Comparison of ENCODE assay signal across 9 mouse cellular contexts in genomic region chr11:89028871-89029405, GRCm38 (mm10). TPM values are rescaled to one million over a fixed set of nuclear protein-coding genes. Genes with fewer than 3 reads are reported as not detected.
DNase-seq lines count a peak whose midpoint lies in the region.
"Had no signal": no experiment of that assay in that cellular context is flagged by ENCODE, and none has a peak within 500 bp of the region (broad histone marks: within the 10 kb centered on the region; RNA-seq: fewer than 3 reads in every experiment).

No protein-coding gene starts in this region.

- no peak overlapping the region for H3K4me3 ChIP-seq in macrophage (ENCODE audit: inconsistent target)
- H3K4me3 ChIP-seq: hindbrain, embryonic 15.5 days had no signal

- 27% methylated on average over 9 of the region's 10 CpGs for WGBS in macrophage (ENCODE audit: missing documents)

- peaks cover 6% of the 10 kb centered on the region; the same call in 1 of the 2 replicates for H3K79me2 ChIP-seq in macrophage (ENCODE audit: inconsistent target)

- peak; percentile 23 to 47 for DNase-seq in thymus, adult 18-20 months
- DNase-seq in thymus, postnatal 25 days, result no peak
- DNase-seq in heart, postnatal 4 days, result peak; percentile 47
- peak; percentile 35 for DNase-seq in thymus, postnatal 4 days
- no peak for DNase-seq in yolk sac, embryonic 10.5 days (ENCODE audit: low spot score)
- DNase-seq in frontal cortex, postnatal 10 days (ENCODE audit: low spot score in 2 of 2), result no peak
- DNase-seq in layer of hippocampus, adult 11-12 months (ENCODE audit: low spot score), result no peak

- H3K27ac ChIP-seq in macrophage, result peak overlapping the region; percentile 81
- H3K27ac ChIP-seq: hindbrain, embryonic 15.5 days had no signal

- H3K36me3 ChIP-seq in macrophage (ENCODE audit: inconsistent target), result no peaks in the 10 kb centered on the region

RNA-seq across cellular contexts. Expression of gene Trim25, which starts 29.8 kb away (rescaled TPM):
- 10 to 100 TPM; 31.3 to 32.8 TPM for total RNA-seq in heart, postnatal 4 days (2021)
- 1,000 to 10,000 TPM in 1 of 26 experiments, 100 to 1,000 TPM in 25; 272 to 1,028 (median 411) TPM for total RNA-seq in macrophage (2018; cell fraction: chromatin; rRNA removed)
- 100 to 1,000 TPM; 113 to 207 (median 161) TPM for total RNA-seq in macrophage (2018; cell fraction: cytosol; rRNA removed)
- 100 to 1,000 TPM; 245 to 755 (median 378) TPM for total RNA-seq in macrophage (2018; cell fraction: nucleus; rRNA removed)
- polyA plus RNA-seq in macrophage (2018), result 66.7 to 127 TPM (median 117 TPM) in 3 replicates

RNA-seq across cellular contexts. Expression of gene Dgke, which starts 37.7 kb away (rescaled TPM):
- 10 to 100 TPM; 12.4 to 13.6 TPM for total RNA-seq in heart, postnatal 4 days (2021)
- 10 to 100 TPM in 15 of 26 experiments, 1 to 10 TPM in 11; 2.0 to 22.1 (median 14.3) TPM for total RNA-seq in macrophage (2018; cell fraction: chromatin; rRNA removed)
- total RNA-seq in macrophage (2018; cell fraction: cytosol; rRNA removed), result 1 to 10 TPM; 3.9 to 8.9 (median 5.8) TPM
- total RNA-seq in macrophage (2018; cell fraction: nucleus; rRNA removed), result 10 to 100 TPM in 16 of 26 experiments, 1 to 10 TPM in 10; 5.0 to 20.2 (median 11.0) TPM
- polyA plus RNA-seq in macrophage (2018), result 3.6 to 6.2 TPM (median 4.9 TPM) in 3 replicates

RNA-seq across cellular contexts. Expression of gene Gm525, which starts 44.7 kb away (rescaled TPM):
- total RNA-seq in heart, postnatal 4 days (2021), result not detected
- not detected for total RNA-seq in macrophage (2018; cell fraction: chromatin; rRNA removed)
- total RNA-seq in macrophage (2018; cell fraction: cytosol; rRNA removed), result not detected
- not detected for total RNA-seq in macrophage (2018; cell fraction: nucleus; rRNA removed)
- not detected in 3 replicates for polyA plus RNA-seq in macrophage (2018)
- polyA plus RNA-seq: hindbrain, embryonic 15.5 days had no signal

RNA-seq across cellular contexts. Expression of gene Coil, which starts 58.9 kb away (rescaled TPM):
- total RNA-seq in heart, postnatal 4 days (2021), result 1 to 10 TPM; 7.6 to 9.0 TPM
- 10 to 100 TPM in 11 of 26 experiments, 1 to 10 TPM in 15; 2.7 to 18.4 (median 8.4) TPM for total RNA-seq in macrophage (2018; cell fraction: chromatin; rRNA removed)
- total RNA-seq in macrophage (2018; cell fraction: cytosol; rRNA removed), result 1 to 10 TPM; 2.5 to 7.7 (median 5.8) TPM
- total RNA-seq in macrophage (2018; cell fraction: nucleus; rRNA removed), result 10 to 100 TPM in 1 of 26 experiments, 1 to 10 TPM in 25; 1.9 to 10.7 (median 5.0) TPM
- polyA plus RNA-seq in macrophage (2018), result 5.1 to 8.0 TPM (median 5.6 TPM) in 3 replicates

Comparison
In these comparisons a context has a peak if more than half of its experiments do, and no peak if none do; other contexts are left out.
1. DNase-seq: peak in thymus, adult 18-20 months (2 of 2), heart, postnatal 4 days (single experiment) and thymus, postnatal 4 days (single experiment); none in thymus, postnatal 25 days (single experiment), yolk sac, embryonic 10.5 days (single experiment), frontal cortex, postnatal 10 days (0 of 2) and layer of hippocampus, adult 11-12 months (single experiment).